Mouse (Mus musculus): ENCODE data around the gene Apobec1. TPM values are rescaled to one million over a fixed set of nuclear protein-coding genes. Genes with fewer than 3 reads are reported as not detected.

Apobec1 gene
- total and polyA plus RNA-seq, 3 experiments = 0.51 to 26.8 (median 7.2) TPM

GRCm38 (mm10) chr6:122608434-122609376 is 6.5 kb upstream of the Apobec1 start:
- H3K27me3 ChIP-seq (ENCODE audit: insufficient read depth, low read length) = peaks cover 3% of the 10 kb centered on the region; the same call in 1 of the 2 replicates
- H3K36me3 ChIP-seq (replicated peaks) = no peaks in the 10 kb centered on the region
- no peak for TF ChIP-seq POLR2AphosphoS5 (IDR thresholded peaks at IDR 0.05; ENCODE audit: insufficient replicate concordance, low read depth, low read length)
- no peak for TF ChIP-seq TAL1 (conservative IDR thresholded peaks at IDR 0.05; ENCODE audit: low read depth, low read length)
- TF ChIP-seq GATA2 (IDR thresholded peaks at IDR 0.05; ENCODE audit: borderline replicate concordance, low read depth, low read length) = no peak
- no peak for TF ChIP-seq CTCF (IDR thresholded peaks at IDR 0.05; ENCODE audit: low read depth, low read length)
- TF ChIP-seq GATA1 (IDR thresholded peaks at IDR 0.05; ENCODE audit: borderline replicate concordance, low read length) = no peak
- ATAC-seq (ENCODE audit: extremely low read depth, insufficient number of reproducible peaks, low FRiP score, poor library complexity, severe bottlenecking) = no peak
- DNase-seq (ENCODE audit: low spot score) = no peak
- no peak overlapping the region for H3K4me3 ChIP-seq (ENCODE audit: low read depth, low read length)
- H3K4me1 ChIP-seq (ENCODE audit: insufficient read depth, low read depth, low read length) = peaks cover 12% of the 10 kb centered on the region
- no peaks in the 10 kb centered on the region for H3K9me3 ChIP-seq (replicated peaks)

GRCm38 (mm10) chr6:122607700-122608099 is 5.5 kb upstream of the Apobec1 start:
- Histone ChIP-seq H3K4me3 (ENCODE audit: low read depth, low read length) (no peak overlapping the region), H3K9me3 (replicated peaks) (no peaks in the 10 kb centered on the region), H3K27me3 (ENCODE audit: insufficient read depth, low read length) (peaks cover 3% of the 10 kb centered on the region; the same call in 1 of the 2 replicates), H3K4me1 (ENCODE audit: insufficient read depth, low read depth, low read length) (peaks cover 12% of the 10 kb centered on the region), H3K36me3 (replicated peaks) (no peaks in the 10 kb centered on the region)
- DNase-seq (ENCODE audit: low spot score) (no peak), ATAC-seq (ENCODE audit: extremely low read depth, insufficient number of reproducible peaks, low FRiP score, poor library complexity, severe bottlenecking) (no peak)
- no peak for TF ChIP-seq CTCF (IDR thresholded peaks at IDR 0.05; ENCODE audit: low read depth, low read length)

- Histone ChIP-seq H3K36me3 (replicated peaks) (no peaks in the 10 kb centered on the region), H3K27me3 (ENCODE audit: insufficient read depth, low read length) (peaks cover 3% of the 10 kb centered on the region; the same call in 1 of the 2 replicates), H3K9me3 (replicated peaks) (no peaks in the 10 kb centered on the region), H3K4me3 (ENCODE audit: low read depth, low read length) (no peak overlapping the region), H3K4me1 (ENCODE audit: insufficient read depth, low read depth, low read length) (peaks cover 19% of the 10 kb centered on the region)
- no peak for ATAC-seq (ENCODE audit: extremely low read depth, insufficient number of reproducible peaks, low FRiP score, poor library complexity, severe bottlenecking)
- DNase-seq (ENCODE audit: low spot score) = no peak
- no peak for TF ChIP-seq CTCF (IDR thresholded peaks at IDR 0.05; ENCODE audit: low read depth, low read length)
- no peak for TF ChIP-seq TAL1 (conservative IDR thresholded peaks at IDR 0.05; ENCODE audit: low read depth, low read length)
- no peak for TF ChIP-seq POLR2AphosphoS5 (IDR thresholded peaks at IDR 0.05; ENCODE audit: insufficient replicate concordance, low read depth, low read length)
- TF ChIP-seq GATA2 (IDR thresholded peaks at IDR 0.05; ENCODE audit: borderline replicate concordance, low read depth, low read length) = no peak
- no peak for TF ChIP-seq GATA1 (IDR thresholded peaks at IDR 0.05; ENCODE audit: borderline replicate concordance, low read length)
These were observed 4.4 kb upstream of the Apobec1 start for GRCm38 (mm10) chr6:122606661-122607060.

- TF ChIP-seq CTCF (IDR thresholded peaks at IDR 0.05; ENCODE audit: low read depth, low read length) = 0 out of 2 replicates have a peak, but pooled peaks have one; percentile 26
- TF ChIP-seq POLR2AphosphoS5 (IDR thresholded peaks at IDR 0.05; ENCODE audit: insufficient replicate concordance, low read depth, low read length) = no peak
- no peak for TF ChIP-seq TAL1 (conservative IDR thresholded peaks at IDR 0.05; ENCODE audit: low read depth, low read length)
- TF ChIP-seq GATA2 (IDR thresholded peaks at IDR 0.05; ENCODE audit: borderline replicate concordance, low read depth, low read length) = no peak
- no peak for TF ChIP-seq GATA1 (IDR thresholded peaks at IDR 0.05; ENCODE audit: borderline replicate concordance, low read length)
- Histone ChIP-seq H3K9me3 (replicated peaks) (no peaks in the 10 kb centered on the region), H3K4me3 (ENCODE audit: low read depth, low read length) (no peak overlapping the region), H3K27me3 (ENCODE audit: insufficient read depth, low read length) (peaks cover 3% of the 10 kb centered on the region; the same call in 1 of the 2 replicates), H3K36me3 (replicated peaks) (no peaks in the 10 kb centered on the region), H3K4me1 (ENCODE audit: insufficient read depth, low read depth, low read length) (peaks cover 22% of the 10 kb centered on the region)
- DNase-seq (ENCODE audit: low spot score) (no peak), ATAC-seq (ENCODE audit: extremely low read depth, insufficient number of reproducible peaks, low FRiP score, poor library complexity, severe bottlenecking) (no peak)
These were observed 3.2 kb upstream of the Apobec1 start for GRCm38 (mm10) chr6:122605483-122605882.

- no peak overlapping the region for H3K4me3 ChIP-seq (ENCODE audit: low read depth, low read length)
- DNase-seq (ENCODE audit: low spot score) = no peak
- peaks cover 26% of the 10 kb centered on the region for H3K4me1 ChIP-seq (ENCODE audit: insufficient read depth, low read depth, low read length)
- TF ChIP-seq GATA2 (IDR thresholded peaks at IDR 0.05; ENCODE audit: borderline replicate concordance, low read depth, low read length) (no peak), POLR2AphosphoS5 (IDR thresholded peaks at IDR 0.05; ENCODE audit: insufficient replicate concordance, low read depth, low read length) (no peak), TAL1 (conservative IDR thresholded peaks at IDR 0.05; ENCODE audit: low read depth, low read length) (no peak), GATA1 (IDR thresholded peaks at IDR 0.05; ENCODE audit: borderline replicate concordance, low read length) (no peak), CTCF (IDR thresholded peaks at IDR 0.05; ENCODE audit: low read depth, low read length) (no peak)
- no peaks in the 10 kb centered on the region for H3K9me3 ChIP-seq (replicated peaks)
- no peaks in the 10 kb centered on the region for H3K27me3 ChIP-seq (ENCODE audit: insufficient read depth, low read length)
- H3K36me3 ChIP-seq (replicated peaks) = peaks cover 2% of the 10 kb centered on the region
- no peak for ATAC-seq (ENCODE audit: extremely low read depth, insufficient number of reproducible peaks, low FRiP score, poor library complexity, severe bottlenecking)
These were observed 2.0 kb upstream of the Apobec1 start for GRCm38 (mm10) chr6:122604260-122604659.

GRCm38 (mm10) chr6:122602992-122603322 is 713 bp upstream of the Apobec1 start:
- H3K4me3 ChIP-seq (ENCODE audit: low read depth, low read length) = peak overlapping the region; percentile 71; the same call in 1 of the 2 replicates
- no peaks in the 10 kb centered on the region for H3K9me3 ChIP-seq (replicated peaks)
- H3K27me3 ChIP-seq (ENCODE audit: insufficient read depth, low read length) = no peaks in the 10 kb centered on the region
- TF ChIP-seq POLR2AphosphoS5 (IDR thresholded peaks at IDR 0.05; ENCODE audit: insufficient replicate concordance, low read depth, low read length) = no peak
- no peak for TF ChIP-seq GATA1 (IDR thresholded peaks at IDR 0.05; ENCODE audit: borderline replicate concordance, low read length)
- no peak for TF ChIP-seq TAL1 (conservative IDR thresholded peaks at IDR 0.05; ENCODE audit: low read depth, low read length)
- no peak for TF ChIP-seq GATA2 (IDR thresholded peaks at IDR 0.05; ENCODE audit: borderline replicate concordance, low read depth, low read length)
- peaks cover 26% of the 10 kb centered on the region for H3K4me1 ChIP-seq (ENCODE audit: insufficient read depth, low read depth, low read length)
- DNase-seq (ENCODE audit: low spot score) (no peak), ATAC-seq (ENCODE audit: extremely low read depth, insufficient number of reproducible peaks, low FRiP score, poor library complexity, severe bottlenecking) (no peak)
- peaks cover 14% of the 10 kb centered on the region for H3K36me3 ChIP-seq (replicated peaks)
